Mouse (Mus musculus): ENCODE data around the gene Scrg1.

GRCm38 (mm10) chr8:57486491-57487440 is 31.0 kb downstream of the Scrg1 start:
- TF ChIP-seq CTCF (IDR thresholded peaks at IDR 0.05; ENCODE audit: low read depth) (no peak), EP300 (IDR thresholded peaks at IDR 0.05; ENCODE audit: low read depth) (no peak)
